Mouse (Mus musculus) macrophage (primary cell): Measurements from ENCODE around the gene Qprt. TPM values are rescaled to one million over a fixed set of nuclear protein-coding genes. Genes with fewer than 3 reads are reported as not detected.

Experiments used
- H3K27ac ChIP-seq: fragments of 350-480 bp; formaldehyde crosslinking; 2 replicates; pipeline ENCODE4 v1.9.0; 2021
- H3K36me3 ChIP-seq: fragments of 350-480 bp; formaldehyde crosslinking; 2 replicates; pipeline ENCODE4 v1.9.0; 2021; ENCODE audit errors: inconsistent target
- H3K4me3 ChIP-seq: fragments of 350-480 bp; formaldehyde crosslinking; 2 replicates; pipeline ENCODE4 v1.9.0; 2021; ENCODE audit errors: inconsistent target
- H3K79me2 ChIP-seq: fragments of 350-480 bp; formaldehyde crosslinking; 2 replicates; pipeline ENCODE4 v1.9.0; 2021; ENCODE audit errors: inconsistent target
- WGBS: methylation state at CpG from one replicate; pipeline ENCODE4 v1.1.7; 2026; ENCODE audit warnings: inconsistent platforms; ENCODE audit not compliant: missing documents; 5-methylcytosine and 5-hydroxymethylcytosine counted together
- polyA plus RNA-seq: library from polyadenylated mRNA; stranded (reverse); fragments of 250-400 nt; gene quantifications from 3 replicates; pipeline ENCODE4 v1.2.4, GENCODE M21; 2018; ENCODE audit warnings: inconsistent platforms
- total RNA-seq, 78 experiments: library from RNA; depleted of rRNA; stranded (reverse); fragments of 250-400 nt; gene quantifications; 1 replicate in 9 of 78; 2 replicates in 24 of 78; 3 replicates in 43 of 78; 4 replicates in 2 of 78; pipeline ENCODE4 v1.2.4; 2018; ENCODE audit warnings: inconsistent platforms in 56 of 78

Gene Qprt
- not detected for total RNA-seq (2018; cell fraction: chromatin; rRNA removed)
- total RNA-seq (2018; cell fraction: cytosol; rRNA removed), result not detected
- not detected for total RNA-seq (2018; cell fraction: nucleus; rRNA removed)
- polyA plus RNA-seq, result not detected in 3 replicates

DNA sequence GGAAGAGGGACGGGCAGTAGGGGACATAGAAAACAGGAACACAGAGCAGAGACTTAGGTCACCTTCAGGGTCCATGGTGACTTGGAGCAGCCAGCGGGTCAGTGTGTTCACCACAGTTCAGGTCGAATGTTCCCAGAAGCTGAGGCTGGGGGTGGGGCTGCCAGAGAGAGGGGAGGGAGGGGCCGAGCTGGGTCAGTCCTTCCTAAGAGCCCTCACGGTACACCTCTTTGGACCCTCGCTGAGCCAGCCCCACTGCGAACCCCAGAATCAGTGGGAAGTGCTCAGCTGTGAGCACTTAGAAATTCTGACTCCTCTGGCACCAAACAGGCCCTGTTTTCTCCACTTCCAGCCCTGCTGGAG is at the start of gene Qprt:
Qprt (minus strand) TSS at position 316 of the 360 bp plus-strand sequence.
- no peak within 1 kb of the TSS for H3K27ac ChIP-seq
- H3K36me3 ChIP-seq, result no peaks in the 10 kb centered on the region
- no peak within 1 kb of the TSS for H3K4me3 ChIP-seq
- no peaks in the 10 kb centered on the region for H3K79me2 ChIP-seq
- WGBS, result 89% methylated on average over 7 of the region's 7 CpGs

DNA sequence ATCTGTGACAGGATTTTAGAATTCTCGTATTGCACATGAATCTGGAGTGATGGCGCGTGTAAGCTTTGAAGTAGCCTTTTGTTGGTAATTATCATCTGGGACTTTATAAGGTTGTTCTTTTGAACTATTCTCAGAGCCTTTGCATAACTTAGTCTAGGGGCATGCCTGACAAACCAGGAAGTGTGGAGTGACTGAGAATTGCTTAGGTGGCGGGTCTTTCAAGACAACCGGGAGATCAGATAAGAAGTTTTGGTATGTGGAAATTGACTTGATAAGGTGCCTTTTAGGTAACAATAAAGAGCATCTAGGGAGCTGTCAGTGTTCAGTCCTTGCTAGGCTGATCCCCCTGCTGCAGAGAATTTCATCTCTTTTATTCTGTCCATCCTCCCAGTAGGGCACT is 44.5 kb upstream of the Qprt start:
- WGBS, result 94% methylated on average over 5 of the region's 5 CpGs
- H3K27ac ChIP-seq, result no peak overlapping the region
- H3K36me3 ChIP-seq, result no peaks in the 10 kb centered on the region
- no peaks in the 10 kb centered on the region for H3K79me2 ChIP-seq
- no peak overlapping the region for H3K4me3 ChIP-seq

DNA sequence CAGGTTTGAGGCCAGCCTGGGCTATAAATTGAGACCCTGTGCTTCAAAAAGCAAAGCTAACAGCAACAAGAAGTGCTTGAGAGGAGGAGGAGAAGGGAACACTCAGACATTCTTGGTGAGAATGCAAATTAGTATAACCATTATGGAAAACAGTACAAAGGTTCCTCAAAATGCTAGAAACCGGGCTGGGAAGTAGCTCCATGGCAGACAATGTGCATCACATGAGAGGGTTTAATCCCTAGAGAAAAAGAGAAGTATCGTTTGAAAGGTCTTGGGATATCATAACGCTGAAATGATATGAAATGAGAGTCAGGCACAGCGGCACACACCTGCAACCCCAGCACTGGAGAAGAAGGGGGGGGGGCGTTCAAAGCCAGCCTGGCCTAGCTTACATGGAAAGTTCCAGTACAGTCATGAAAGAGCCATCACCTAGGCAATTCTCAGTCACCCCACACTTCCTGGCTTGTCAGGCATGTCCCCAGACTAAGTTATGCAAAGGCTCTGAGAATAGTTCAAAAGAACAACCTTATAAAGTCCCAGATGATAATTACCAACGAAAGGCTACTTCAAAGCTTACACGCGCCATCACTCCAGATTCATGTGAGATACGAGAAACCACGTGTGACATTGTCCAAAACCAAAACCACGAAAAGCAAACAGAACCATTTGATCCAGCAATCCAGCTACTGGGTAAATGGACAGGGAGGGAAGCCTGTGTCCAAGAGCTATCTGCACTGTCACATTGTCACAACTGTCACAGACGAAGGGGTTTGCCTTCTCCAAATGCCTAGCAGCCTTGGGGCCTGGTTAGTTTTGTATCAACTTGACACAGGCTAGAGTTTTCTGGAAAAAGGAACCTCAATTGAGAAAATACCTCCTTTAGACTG is 43.8 kb upstream of the Qprt start:
- no peak overlapping the region for H3K4me3 ChIP-seq
- H3K27ac ChIP-seq, result peak overlapping the region; percentile 35
- 70% methylated on average over 12 of the region's 12 CpGs for WGBS
- no peaks in the 10 kb centered on the region for H3K79me2 ChIP-seq
- H3K36me3 ChIP-seq, result no peaks in the 10 kb centered on the region

DNA sequence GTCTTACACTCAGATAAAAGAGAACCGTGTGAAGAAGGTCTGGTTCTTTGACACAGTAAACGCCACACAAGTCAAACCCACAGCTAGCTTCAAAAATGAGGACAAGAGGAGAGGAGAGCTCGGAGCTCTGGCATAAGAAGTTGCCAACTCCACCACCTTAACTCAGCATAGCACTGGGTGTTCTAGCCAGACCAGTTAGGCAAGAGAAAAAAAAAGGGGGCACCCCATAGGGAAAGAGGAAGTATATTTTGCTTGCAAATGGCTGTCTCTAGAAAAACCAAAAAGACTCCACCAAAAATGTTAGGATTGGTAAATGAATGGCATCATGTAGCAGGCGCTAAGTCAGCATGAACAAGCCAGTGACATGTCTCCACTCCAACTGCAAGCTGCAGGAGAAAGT is 42.0 kb upstream of the Qprt start:
- Histone ChIP-seq H3K27ac (no peak overlapping the region), H3K4me3 (no peak overlapping the region), H3K36me3 (no peaks in the 10 kb centered on the region), H3K79me2 (no peaks in the 10 kb centered on the region)
- WGBS, result 87% methylated on average over 4 of the region's 4 CpGs

DNA sequence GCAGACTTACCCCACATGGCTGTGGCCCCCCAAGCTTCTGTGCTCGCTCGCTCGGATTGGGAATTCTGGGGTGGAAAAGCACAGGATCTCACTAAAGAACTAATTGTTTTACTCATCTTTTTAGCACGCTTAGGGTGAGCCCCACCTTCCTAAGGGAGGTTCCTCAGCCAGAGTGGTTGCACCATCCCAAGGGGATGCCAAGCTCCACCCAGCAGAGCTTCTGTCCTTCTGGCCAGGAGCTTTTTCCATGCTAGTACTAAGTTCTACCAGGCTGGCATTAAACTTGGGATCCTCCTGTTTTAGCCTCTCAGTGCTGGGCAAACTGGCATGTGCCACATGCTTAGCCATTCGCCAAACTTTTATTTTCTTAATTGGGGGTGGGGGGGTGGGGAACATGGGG is 40.5 kb upstream of the Qprt start:
- WGBS, result 82% methylated on average over 5 of the region's 5 CpGs
- no peak overlapping the region for H3K4me3 ChIP-seq
- no peaks in the 10 kb centered on the region for H3K79me2 ChIP-seq
- H3K27ac ChIP-seq, result no peak overlapping the region
- H3K36me3 ChIP-seq, result no peaks in the 10 kb centered on the region

DNA sequence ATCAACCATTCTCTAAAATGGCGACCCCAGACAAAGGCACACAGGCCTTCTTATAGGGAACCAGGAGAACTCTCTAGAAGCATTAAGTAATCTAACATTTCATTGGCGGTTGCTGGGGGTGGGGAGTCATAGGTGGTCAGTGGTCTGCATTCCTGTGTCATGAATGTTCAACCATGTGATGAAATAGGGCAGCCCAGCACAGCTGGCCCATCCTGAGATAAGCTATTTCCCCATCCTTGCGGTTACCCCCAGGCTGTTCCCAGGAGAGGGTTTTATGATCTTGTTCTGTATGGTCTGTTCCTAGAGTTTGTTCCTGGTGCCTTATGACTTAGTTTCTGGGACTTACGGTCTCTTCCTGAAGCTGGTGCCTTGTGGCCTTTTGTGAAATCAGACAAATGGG is 35.5 kb upstream of the Qprt start:
- Histone ChIP-seq H3K36me3 (no peaks in the 10 kb centered on the region), H3K4me3 (no peak overlapping the region), H3K79me2 (no peaks in the 10 kb centered on the region), H3K27ac (no peak overlapping the region)
- WGBS, result 61% methylated on average over 4 of the region's 4 CpGs

DNA sequence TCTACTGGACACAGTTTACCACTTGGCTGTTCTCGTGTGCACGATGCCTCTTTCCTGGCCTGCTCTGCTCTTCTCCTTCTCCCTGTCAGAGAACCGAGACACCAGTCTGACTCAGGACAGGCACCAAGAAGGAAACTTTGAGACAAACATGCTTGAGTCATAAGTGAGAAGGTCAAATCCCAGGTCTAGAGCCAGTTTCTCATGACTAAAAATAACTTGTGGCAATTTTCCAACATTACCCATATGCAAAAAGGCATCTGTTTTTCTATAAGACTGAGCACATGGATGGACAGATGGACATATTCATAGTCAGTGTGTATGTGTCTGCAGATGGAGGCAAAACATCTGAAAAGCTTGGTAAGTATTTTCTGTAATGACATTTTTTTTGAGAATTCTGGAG is 31.5 kb upstream of the Qprt start:
- Histone ChIP-seq H3K27ac (no peak overlapping the region), H3K36me3 (no peaks in the 10 kb centered on the region)
- 77% methylated on average over 3 of the region's 3 CpGs for WGBS

DNA sequence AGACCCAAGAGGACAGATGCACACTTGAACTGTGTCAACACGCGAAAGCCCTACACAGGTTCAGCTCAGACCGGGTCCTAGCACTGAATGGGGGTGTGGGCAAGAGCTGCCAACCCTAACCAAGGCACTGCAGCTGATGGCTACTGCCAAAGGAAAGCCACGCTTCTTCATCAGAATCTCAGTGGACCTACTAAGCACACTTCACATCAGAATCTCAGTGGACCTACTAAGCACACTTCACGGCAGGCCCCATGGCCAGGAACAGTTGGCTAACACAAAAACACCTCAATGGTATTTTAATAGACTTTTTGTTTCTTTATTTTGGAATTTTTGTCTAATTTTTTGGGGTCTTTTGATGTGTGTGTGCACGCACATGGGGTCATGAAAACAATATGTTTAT is 30.4 kb upstream of the Qprt start:
- WGBS, result 90% methylated on average over 6 of the region's 6 CpGs
- Histone ChIP-seq H3K79me2 (no peaks in the 10 kb centered on the region), H3K4me3 (no peak overlapping the region), H3K36me3 (no peaks in the 10 kb centered on the region), H3K27ac (no peak overlapping the region)

More for the DNA sequence above, 31.5 kb upstream of the Qprt start:
- no peaks in the 10 kb centered on the region for H3K79me2 ChIP-seq
- H3K4me3 ChIP-seq, result no peak overlapping the region

DNA sequence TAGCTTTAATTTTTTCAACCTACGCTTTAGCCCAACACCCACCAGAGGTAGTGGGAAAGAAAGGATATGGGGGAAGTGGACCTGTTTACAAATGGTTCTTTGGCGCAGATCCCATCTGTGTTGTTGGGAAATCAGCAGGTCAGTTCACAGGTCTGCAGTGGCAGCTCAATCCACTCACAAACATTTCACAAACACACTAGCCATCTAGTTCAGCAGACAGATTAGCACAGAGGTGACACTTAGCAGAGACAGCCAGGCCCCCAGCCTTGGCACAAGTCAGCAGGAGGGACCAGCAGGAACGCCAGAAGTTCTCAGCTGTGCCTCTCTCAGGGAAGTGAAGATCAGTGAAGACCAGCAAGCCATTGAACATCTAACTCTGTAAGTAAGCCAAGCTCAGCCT is 25.9 kb upstream of the Qprt start:
- no peaks in the 10 kb centered on the region for H3K36me3 ChIP-seq
- no peaks in the 10 kb centered on the region for H3K79me2 ChIP-seq
- no peak overlapping the region for H3K4me3 ChIP-seq
- WGBS, result 87% methylated on average over 3 of the region's 3 CpGs
- no peak overlapping the region for H3K27ac ChIP-seq

DNA sequence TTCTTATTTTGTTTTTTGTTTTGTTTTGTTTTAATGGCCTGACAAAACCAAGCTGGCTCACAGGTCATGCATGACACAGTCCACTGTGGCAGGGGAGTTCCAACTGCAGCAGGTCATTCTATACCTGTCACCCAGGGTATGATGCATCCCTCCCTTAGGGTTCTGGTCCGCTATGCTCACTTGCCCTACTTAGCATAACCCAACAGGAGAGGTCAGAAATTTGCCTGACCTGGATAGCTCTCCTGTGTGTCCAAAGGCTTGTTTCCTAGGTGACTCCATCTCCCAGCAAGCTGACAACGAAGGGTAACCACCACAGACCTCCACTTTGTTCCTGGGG is 24.2 kb upstream of the Qprt start:
- H3K4me3 ChIP-seq, result no peak overlapping the region
- H3K27ac ChIP-seq, result peak overlapping the region; percentile 66
- WGBS, result 81% methylated on average over 2 of the region's 2 CpGs
- H3K36me3 ChIP-seq, result no peaks in the 10 kb centered on the region
- H3K79me2 ChIP-seq, result no peaks in the 10 kb centered on the region

DNA sequence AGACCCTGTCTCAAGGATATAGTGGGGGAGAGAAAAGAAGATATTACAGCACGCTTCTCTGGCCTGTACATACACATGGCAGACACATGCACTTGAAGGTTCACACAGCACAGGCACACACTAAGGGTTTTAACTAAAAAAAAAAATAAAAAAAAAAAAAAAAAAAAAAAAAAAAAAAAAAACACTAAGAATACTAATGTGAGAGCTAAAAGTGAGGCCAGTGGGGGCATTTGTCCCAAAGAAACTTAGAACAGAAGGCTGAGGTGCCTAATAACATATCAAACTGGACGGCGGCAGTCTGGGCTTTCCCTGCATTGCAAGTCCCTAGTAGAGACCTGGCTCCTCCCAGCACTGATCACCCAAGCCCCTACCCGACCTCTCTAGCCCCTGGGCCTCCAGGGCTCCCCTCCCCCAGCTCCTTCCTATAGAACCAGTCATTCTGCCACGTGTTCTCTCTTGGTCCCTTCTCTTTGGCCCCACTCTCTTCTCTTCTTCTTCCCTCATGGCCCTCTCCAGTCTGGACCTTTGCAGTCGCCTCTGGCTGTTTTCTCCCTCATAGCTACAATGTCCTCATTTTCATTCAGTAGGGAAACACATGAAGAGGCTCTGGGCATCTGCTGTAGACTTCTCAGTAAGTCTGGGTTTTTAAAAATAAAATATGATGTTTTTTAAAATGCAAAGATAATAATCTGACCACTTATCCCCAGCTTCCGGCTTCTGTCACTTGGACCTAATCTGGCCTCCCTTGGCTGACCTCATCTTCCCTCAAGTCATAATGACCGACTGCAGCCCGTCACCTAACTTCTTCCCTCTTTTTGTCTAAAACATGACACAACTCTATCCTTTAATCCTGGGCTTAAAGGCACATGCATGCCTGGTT is 23.6 kb upstream of the Qprt start:
- no peak overlapping the region for H3K4me3 ChIP-seq
- 65% methylated on average over 9 of the region's 9 CpGs for WGBS
- no peaks in the 10 kb centered on the region for H3K79me2 ChIP-seq
- peak overlapping the region; percentile 66 for H3K27ac ChIP-seq
- no peaks in the 10 kb centered on the region for H3K36me3 ChIP-seq

DNA sequence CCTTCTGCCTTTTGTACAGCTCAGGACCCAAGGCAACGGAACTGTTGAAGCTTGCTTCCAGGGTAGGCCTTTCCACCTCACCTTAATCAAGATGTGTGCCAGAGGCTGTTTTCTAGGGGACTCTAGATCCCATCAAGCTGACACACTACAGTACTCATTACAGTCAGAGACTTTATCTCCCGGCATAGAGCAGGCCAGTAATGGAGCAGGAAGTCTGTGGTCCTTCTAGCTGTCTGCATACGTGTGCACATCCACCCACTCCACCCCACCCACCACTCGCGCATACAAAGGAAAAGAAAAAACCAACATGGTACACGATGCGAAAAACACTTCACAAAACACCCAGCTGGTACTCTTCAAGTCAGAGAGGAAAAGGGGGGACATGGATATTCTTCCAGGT is 22.4 kb upstream of the Qprt start:
- no peak overlapping the region for H3K27ac ChIP-seq
- no peaks in the 10 kb centered on the region for H3K36me3 ChIP-seq
- no peaks in the 10 kb centered on the region for H3K79me2 ChIP-seq
- WGBS, result 64% methylated on average over 7 of the region's 7 CpGs
- H3K4me3 ChIP-seq, result no peak overlapping the region

DNA sequence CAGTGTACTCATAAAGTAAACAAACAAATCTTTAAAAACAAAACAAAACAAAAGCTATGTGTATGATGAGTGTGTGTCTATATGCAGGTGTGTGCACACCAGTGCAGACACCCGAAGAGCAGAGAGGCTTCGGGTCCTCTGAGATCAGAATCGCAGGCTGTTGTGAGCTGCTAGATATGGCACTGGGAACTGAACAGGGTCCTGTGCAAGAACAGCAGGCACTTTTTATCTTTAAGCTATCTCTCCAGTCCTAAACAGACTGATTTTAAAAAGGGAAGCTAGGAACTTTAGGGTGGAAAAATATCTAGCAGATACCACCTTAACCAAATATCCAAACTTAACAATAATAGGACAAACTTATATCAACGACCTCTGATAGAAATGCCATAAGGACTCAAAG is 20.6 kb upstream of the Qprt start:
- 88% methylated on average over 4 of the region's 4 CpGs for WGBS
- Histone ChIP-seq H3K27ac (no peak overlapping the region), H3K79me2 (no peaks in the 10 kb centered on the region), H3K4me3 (no peak overlapping the region), H3K36me3 (no peaks in the 10 kb centered on the region)

DNA sequence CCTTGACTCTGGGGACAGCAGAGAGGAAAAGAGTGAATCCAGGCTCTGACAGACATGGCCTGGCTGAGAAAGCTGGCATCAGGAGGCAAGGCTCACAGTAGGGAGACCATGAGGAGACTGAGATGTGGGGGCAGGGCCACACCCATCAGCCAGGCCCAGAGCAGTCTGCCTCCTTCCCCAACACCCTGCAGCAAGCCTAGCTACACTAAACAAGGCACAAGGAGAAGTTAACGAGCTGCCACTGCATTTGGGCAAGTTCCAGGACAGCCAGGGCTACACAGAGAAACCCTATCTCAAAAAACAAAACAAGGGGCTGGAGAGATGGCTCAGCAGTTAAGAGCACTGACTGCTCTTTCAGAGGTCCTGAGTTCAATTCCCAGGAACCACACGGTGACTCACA is 20.2 kb upstream of the Qprt start:
- 59% methylated on average over 2 of the region's 2 CpGs for WGBS
- H3K4me3 ChIP-seq, result no peak overlapping the region

More for the DNA sequence above, 20.2 kb upstream of the Qprt start:
- H3K36me3 ChIP-seq, result no peaks in the 10 kb centered on the region
- no peak overlapping the region for H3K27ac ChIP-seq
- no peaks in the 10 kb centered on the region for H3K79me2 ChIP-seq
